Mouse (Mus musculus) MEL (cell line): ENCODE measurements around the gene Spcs2. TPM values are rescaled to one million over a fixed set of nuclear protein-coding genes. Genes with fewer than 3 reads are reported as not detected.

Source experiments
- DNase-seq: peaks from one replicate; pipeline ENCODE4 v3.0.0; 2011; ENCODE audit warnings: low read depth, low spot score
- H3K27ac ChIP-seq: 2 replicates; pipeline ENCODE4 v1.5.1; 2012; ENCODE audit warnings: low read depth, mild to moderate bottlenecking, control low read depth, low read length, moderate library complexity; ENCODE audit not compliant: control insufficient read depth
- H3K27me3 ChIP-seq, 2 experiments: fragments of 150-350 bp in 1 of 2; sonication (generic) in 1 of 2; 2 replicates each; pipeline ENCODE4 v1.6.1; 2012; ENCODE audit warnings: low read length in 2 of 2, mild to moderate bottlenecking in 2 of 2, improper control_type of control experiment in 1 of 2, moderate library complexity in 1 of 2; ENCODE audit not compliant: insufficient read depth in 2 of 2, control insufficient read depth in 1 of 2
- H3K36me3 ChIP-seq, 2 experiments: 2 replicates each; pipeline ENCODE4 v1.6.1; 2012 to 2014; ENCODE audit warnings: low read length in 2 of 2, improper control_type of control experiment in 1 of 2, inconsistent platforms in 1 of 2, mild to moderate bottlenecking in 1 of 2; ENCODE audit not compliant: insufficient read depth in 2 of 2, control insufficient read depth in 1 of 2
- H3K4me1 ChIP-seq, 2 experiments: fragments of 150-350 bp in 1 of 2; sonication (generic) in 1 of 2; 2 replicates each; pipeline ENCODE4 v1.6.1; 2012; ENCODE audit warnings: low read length in 2 of 2, improper control_type of control experiment in 1 of 2, mild to moderate bottlenecking in 1 of 2; ENCODE audit not compliant: insufficient read depth in 2 of 2, control insufficient read depth in 1 of 2
- H3K4me3 ChIP-seq, 2 experiments: fragments of 150-350 bp in 1 of 2; sonication (generic) in 1 of 2; 2 replicates each; pipeline ENCODE4 v1.5.1; 2012; ENCODE audit warnings: low read depth in 2 of 2, low read length in 2 of 2, mild to moderate bottlenecking in 2 of 2, moderate library complexity in 2 of 2, control low read depth in 1 of 2, improper control_type of control experiment in 1 of 2; ENCODE audit not compliant: control insufficient read depth in 1 of 2, insufficient read depth in 1 of 2
- H3K79me2 ChIP-seq: 2 replicates; pipeline ENCODE4 v1.6.1; 2012; ENCODE audit warnings: mild to moderate bottlenecking, low read length, moderate library complexity; ENCODE audit not compliant: control insufficient read depth, poor library complexity, insufficient read depth
- H3K9ac ChIP-seq: 2 replicates; pipeline ENCODE4 v1.6.1; 2012; ENCODE audit warnings: low read depth, mild to moderate bottlenecking, control low read depth, low read length, moderate library complexity; ENCODE audit not compliant: control insufficient read depth, poor library complexity, severe bottlenecking
- H3K9me3 ChIP-seq: fragments of 150-350 bp; sonication (generic); replicated peaks from 2 replicates; pipeline ENCODE4 v1.6.1; 2012; ENCODE audit warnings: mild to moderate bottlenecking, low read length, improper control_type of control experiment, moderate library complexity; ENCODE audit not compliant: insufficient read depth
- CTCF ChIP-seq, 3 experiments: IDR thresholded peaks in 2 of 3; conservative IDR thresholded peaks in 1 of 3; 2 replicates each; pipeline ENCODE4 v1.5.1; 2011 to 2012; ENCODE audit warnings: low read length in 3 of 3, low read depth in 2 of 3, mild to moderate bottlenecking in 2 of 3, improper control_type of control experiment in 1 of 3, inconsistent platforms in 1 of 3, mixed read lengths in 1 of 3, moderate library complexity in 1 of 3; ENCODE audit not compliant: control insufficient read depth in 1 of 3, insufficient read depth in 1 of 3, poor library complexity in 1 of 3, severe bottlenecking in 1 of 3
- ELF1 ChIP-seq: IDR thresholded peaks from 2 replicates; pipeline ENCODE4 v1.6.1; 2014; ENCODE audit warnings: low read depth, mild to moderate bottlenecking, inconsistent platforms, low read length, improper control_type of control experiment, moderate library complexity
- EP300 ChIP-seq, 2 experiments: IDR thresholded peaks; 2 replicates each; pipeline ENCODE4 v1.6.1; 2011; ENCODE audit warnings: improper control_type of control experiment in 2 of 2, low read length in 2 of 2, low read depth in 1 of 2, mild to moderate bottlenecking in 1 of 2
- ETS1 ChIP-seq: IDR thresholded peaks from 2 replicates; pipeline ENCODE4 v1.6.1; 2012; ENCODE audit warnings: low read depth, mild to moderate bottlenecking, inconsistent platforms, low read length, improper control_type of control experiment, moderate library complexity
- GABPA ChIP-seq: IDR thresholded peaks from 2 replicates; pipeline ENCODE4 v1.6.1; 2012; ENCODE audit warnings: low read depth, mild to moderate bottlenecking, inconsistent platforms, low read length, improper control_type of control experiment, moderate library complexity
- HCFC1 ChIP-seq: IDR thresholded peaks from 2 replicates; pipeline ENCODE4 v1.6.1; 2012; ENCODE audit warnings: low read depth, mild to moderate bottlenecking, inconsistent platforms, low read length, improper control_type of control experiment, moderate library complexity
- KAT2A ChIP-seq: conservative IDR thresholded peaks from 2 replicates; pipeline ENCODE4 v1.6.1; 2012; ENCODE audit warnings: low read depth, low read length, improper control_type of control experiment, inconsistent platforms
- MXI1 ChIP-seq: IDR thresholded peaks from 2 replicates; pipeline ENCODE4 v1.6.1; 2011; ENCODE audit warnings: mild to moderate bottlenecking, low read depth, low read length, improper control_type of control experiment
- NELFE ChIP-seq: IDR thresholded peaks from 2 replicates; pipeline ENCODE4 v1.6.1; 2011; ENCODE audit warnings: low read depth, low read length, improper control_type of control experiment
- NRF1 ChIP-seq: IDR thresholded peaks from 2 replicates; pipeline ENCODE4 v1.6.1; 2014; ENCODE audit warnings: low read depth, mild to moderate bottlenecking, inconsistent platforms, low read length, improper control_type of control experiment, moderate library complexity; ENCODE audit not compliant: poor library complexity, insufficient read depth, severe bottlenecking
- POLR2AphosphoS2 ChIP-seq: IDR thresholded peaks from 2 replicates; pipeline ENCODE4 v1.6.1; 2011; ENCODE audit warnings: low read length, improper control_type of control experiment
- RAD21 ChIP-seq: IDR thresholded peaks from 2 replicates; pipeline ENCODE4 v1.6.1; 2011; ENCODE audit warnings: mild to moderate bottlenecking, low read depth, low read length, improper control_type of control experiment
- SMC3 ChIP-seq: IDR thresholded peaks from 2 replicates; pipeline ENCODE4 v1.6.1; 2011; ENCODE audit warnings: low read depth, low read length, improper control_type of control experiment
- UBTF ChIP-seq: IDR thresholded peaks from 2 replicates; pipeline ENCODE4 v1.6.1; 2012; ENCODE audit warnings: low read depth, mild to moderate bottlenecking, inconsistent platforms, low read length, improper control_type of control experiment, moderate library complexity, borderline replicate concordance; ENCODE audit not compliant: insufficient read depth
- USF2 ChIP-seq, 2 experiments: IDR thresholded peaks; 2 replicates each; pipeline ENCODE4 v1.6.1; 2011 to 2012; ENCODE audit warnings: improper control_type of control experiment in 2 of 2, low read length in 2 of 2, borderline replicate concordance in 1 of 2, inconsistent platforms in 1 of 2, low read depth in 1 of 2, mild to moderate bottlenecking in 1 of 2; ENCODE audit not compliant: insufficient read depth in 1 of 2
- ZC3H11A ChIP-seq: IDR thresholded peaks from 2 replicates; pipeline ENCODE4 v1.6.1; 2012; ENCODE audit warnings: low read depth, mild to moderate bottlenecking, inconsistent platforms, low read length, improper control_type of control experiment
- ZKSCAN1 ChIP-seq: IDR thresholded peaks from 2 replicates; pipeline ENCODE4 v1.6.1; 2012; ENCODE audit warnings: low read depth, mild to moderate bottlenecking, inconsistent platforms, low read length, improper control_type of control experiment, moderate library complexity
- polyA plus RNA-seq, 2 experiments: library from polyadenylated mRNA; stranded (reverse) in 1 of 2; unstranded in 1 of 2; fragments of >175 nt in 1 of 2; fragments of >200 nt in 1 of 2; gene quantifications; 2 replicates each; pipeline versions ENCODE4 v1.2.1 to v1.2.4; 2012; ENCODE audit warnings: low replicate concordance in 2 of 2, low read depth in 1 of 2; ENCODE audit not compliant: insufficient read length in 2 of 2, insufficient read depth in 1 of 2, missing spikeins in 1 of 2
- total RNA-seq: library from RNA; depleted of rRNA; stranded (reverse); fragments of 300-350 nt; gene quantifications from 2 replicates; pipeline ENCODE4 v1.2.3, GENCODE M21; 2012

Spcs2 gene
- total and polyA plus RNA-seq, 3 experiments = 152 to 241 TPM; not detected in 1

GRCm38 (mm10) chr7:99813394-99813793, 49.9 kb downstream of the Spcs2 start:
- no peaks in the 10 kb centered on the region for H3K4me1 ChIP-seq
- peak; percentile 47 for DNase-seq

GRCm38 (mm10) chr7:99811661-99812060, 51.6 kb downstream of the Spcs2 start:
- TF ChIP-seq NELFE (no peak), ZC3H11A (no peak), GABPA (no peak), SMC3 (no peak), POLR2AphosphoS2 (no peak), NRF1 (no peak), HCFC1 (no peak), MXI1 (no peak), KAT2A (no peak), ETS1 (no peak), UBTF (no peak), ELF1 (no peak), RAD21 (no peak), USF2 (IDR thresholded peaks at IDR 0.05; ENCODE audit: borderline replicate concordance in 1 of 2, insufficient read depth in 1 of 2, low read depth in 1 of 2, low read length in 2 of 2) (no peak)
- Histone ChIP-seq H3K36me3 (no peaks in the 10 kb centered on the region; a peak in 1 of 4 replicates), H3K27me3 (no peaks in the 10 kb centered on the region), H3K4me3 (no peak overlapping the region), H3K9me3 (no peaks in the 10 kb centered on the region), H3K9ac (no peak overlapping the region), H3K79me2 (no peaks in the 10 kb centered on the region), H3K27ac (no peak overlapping the region), H3K4me1 (no peaks in the 10 kb centered on the region)
- no peak for DNase-seq

More at GRCm38 (mm10) chr7:99813394-99813793, 49.9 kb downstream of the Spcs2 start:
- Histone ChIP-seq H3K36me3 (no peaks in the 10 kb centered on the region; a peak in 1 of 4 replicates), H3K9me3 (no peaks in the 10 kb centered on the region), H3K27me3 (no peaks in the 10 kb centered on the region), H3K4me3 (no peak overlapping the region), H3K79me2 (no peaks in the 10 kb centered on the region), H3K9ac (no peak overlapping the region), H3K27ac (no peak overlapping the region)
- TF ChIP-seq RAD21 (peak; percentile 49), ZKSCAN1 (no peak), SMC3 (peak; percentile 83), EP300 (IDR thresholded peaks at IDR 0.05; ENCODE audit: low read depth in 1 of 2, low read length in 2 of 2) (no peak), ZC3H11A (no peak), CTCF (IDR thresholded peaks at IDR 0.05 in 2 of 3, conservative IDR thresholded peaks at IDR 0.05 in 1 of 3; ENCODE audit: control insufficient read depth in 1 of 3, insufficient read depth in 1 of 3, low read depth in 2 of 3, low read length in 3 of 3, poor library complexity in 1 of 3, severe bottlenecking in 1 of 3) (peak; percentile 59 to 72 (median 71)), NRF1 (no peak)
